ENCODE assay signal across 15 mouse cellular contexts in genomic region chr8:94781155-94781837, GRCm38 (mm10). TPM values are rescaled to one million over a fixed set of nuclear protein-coding genes. Genes with fewer than 3 reads are reported as not detected.
DNase-seq lines count a peak whose midpoint lies in the region; ATAC-seq and TF ChIP-seq lines count a peak whose summit lies in the region.
"Had no signal": no experiment of that assay in that cellular context is flagged by ENCODE, and none has a peak within 500 bp of the region (broad histone marks: within the 10 kb centered on the region; RNA-seq: fewer than 3 reads in every experiment).

No protein-coding gene starts in this region.

- TF ChIP-seq CTCF in gastrocnemius, adult 2 months (IDR thresholded peaks at IDR 0.05), result no peak
- TF ChIP-seq CTCF in kidney, postnatal 0 days (IDR thresholded peaks at IDR 0.05; ENCODE audit: low read depth), result no peak

- no peak overlapping the region for H3K4me3 ChIP-seq in gastrocnemius, adult 2 months
- no peak overlapping the region for H3K4me3 ChIP-seq in kidney, postnatal 0 days (replicated peaks; ENCODE audit: low read depth, low read length)
- H3K4me3 ChIP-seq in embryonic facial prominence, embryonic 13.5 days, result no peak overlapping the region
- no peak overlapping the region for H3K4me3 ChIP-seq in midbrain, embryonic 16.5 days (ENCODE audit: low read depth, low read length)
- H3K4me3 ChIP-seq: erythroblast, embryonic 14.5 days; myocyte had no signal

- no peaks in the 10 kb centered on the region for H3K27me3 ChIP-seq in kidney, postnatal 0 days (ENCODE audit: insufficient read depth, low read length)
- no peaks in the 10 kb centered on the region for H3K27me3 ChIP-seq in embryonic facial prominence, embryonic 13.5 days
- no peaks in the 10 kb centered on the region for H3K27me3 ChIP-seq in midbrain, embryonic 16.5 days (ENCODE audit: control insufficient read depth, insufficient read depth, low read depth, low read length)

- ATAC-seq in kidney, postnatal 0 days (replicated peaks; ENCODE audit: low FRiP score, low read depth), result no peak; the same call in 1 of the 2 replicates
- ATAC-seq in embryonic facial prominence, embryonic 13.5 days (ENCODE audit: insufficient number of reproducible peaks, insufficient read depth, low FRiP score, low TSS enrichment, low read depth), result no peak
- ATAC-seq in midbrain, embryonic 16.5 days, result no peak
- ATAC-seq: inflammation-experienced regulatory T-cells, adult 6 months had no signal

- H3K4me1 ChIP-seq in kidney, postnatal 0 days (replicated peaks; ENCODE audit: insufficient read depth, low read length), result peaks cover 27% of the 10 kb centered on the region
- H3K4me1 ChIP-seq in embryonic facial prominence, embryonic 13.5 days, result peaks cover 30% of the 10 kb centered on the region
- peaks cover 5% of the 10 kb centered on the region; the same call in 1 of the 2 replicates for H3K4me1 ChIP-seq in midbrain, embryonic 16.5 days (ENCODE audit: control insufficient read depth, insufficient read depth, low read length)

- no peaks in the 10 kb centered on the region for H3K9me3 ChIP-seq in kidney, postnatal 0 days (replicated peaks; ENCODE audit: low read length)
- H3K9me3 ChIP-seq in embryonic facial prominence, embryonic 13.5 days, result no peaks in the 10 kb centered on the region
- no peaks in the 10 kb centered on the region for H3K9me3 ChIP-seq in midbrain, embryonic 16.5 days (replicated peaks; ENCODE audit: control insufficient read depth, low read length, poor library complexity, severe bottlenecking)

- intact Hi-C loops in gastrocnemius, adult 2 months (cut with DNase I), result no loop called here

- DNase-seq in gastrocnemius, adult 2 months, result no peak
- no peak for DNase-seq in gastrocnemius, postnatal 4 days (ENCODE audit: low spot score in 2 of 2)
- DNase-seq in kidney, postnatal 0 days (ENCODE audit: low spot score), result no peak
- DNase-seq in kidney, adult 18-20 months, result no peak
- no peak for DNase-seq in urinary bladder, postnatal 4 days (ENCODE audit: low spot score in 2 of 2)
- DNase-seq in spleen, postnatal 14 days (ENCODE audit: low spot score in 2 of 2), result no peak
- DNase-seq: cerebellum, postnatal 14 days; gastrocnemius, postnatal 25 days had no signal

- H3K9ac ChIP-seq in kidney, postnatal 0 days (ENCODE audit: low read depth, low read length), result no peak overlapping the region
- peak overlapping the region; percentile 12; the same call in 1 of the 2 replicates for H3K9ac ChIP-seq in embryonic facial prominence, embryonic 13.5 days
- H3K9ac ChIP-seq in midbrain, embryonic 16.5 days (ENCODE audit: low read depth, low read length), result 0 out of 2 replicates have a peak overlapping the region, but pooled peaks have one; percentile 14

- H3K27ac ChIP-seq in gastrocnemius, adult 2 months, result peak overlapping the region; percentile 24; the same call in 1 of the 2 replicates
- peak overlapping the region; percentile 66 for H3K27ac ChIP-seq in kidney, postnatal 0 days
- no peak overlapping the region for H3K27ac ChIP-seq in embryonic facial prominence, embryonic 13.5 days
- no peak overlapping the region for H3K27ac ChIP-seq in midbrain, embryonic 16.5 days (ENCODE audit: low read length)

- 54% methylated on average over 7 of the region's 7 CpGs for whole genome bisulfite sequencing in kidney, postnatal 0 days
- 55% methylated on average over 7 of the region's 7 CpGs for WGBS in embryonic facial prominence, embryonic 13.5 days
- WGBS in midbrain, embryonic 16.5 days, result 68% methylated on average over 7 of the region's 7 CpGs

- no peaks in the 10 kb centered on the region for H3K36me3 ChIP-seq in kidney, postnatal 0 days (ENCODE audit: insufficient read depth, low read length)
- no peaks in the 10 kb centered on the region for H3K36me3 ChIP-seq in embryonic facial prominence, embryonic 13.5 days
- H3K36me3 ChIP-seq in midbrain, embryonic 16.5 days (ENCODE audit: control insufficient read depth, insufficient read depth, low read length), result no peaks in the 10 kb centered on the region

- H3K4me2 ChIP-seq in kidney, postnatal 0 days (ENCODE audit: low read length), result no peak overlapping the region
- peak overlapping the region; percentile 37 for H3K4me2 ChIP-seq in embryonic facial prominence, embryonic 13.5 days
- H3K4me2 ChIP-seq in midbrain, embryonic 16.5 days (ENCODE audit: low read length), result no peak overlapping the region

RNA-seq across cellular contexts. Expression of gene Cx3cl1, which starts 9.5 kb away (rescaled TPM):
- 1 to 10 TPM in 1 of 2 experiments, under 1 TPM in 1; 0.36 to 1.0 TPM for total RNA-seq in gastrocnemius, adult 2 months (2021)
- total RNA-seq in gastrocnemius, postnatal 4 days (2021), result 1 to 10 TPM; 2.1 to 2.3 TPM
- 21.5 and 23.4 TPM in 2 replicates for polyA plus RNA-seq in kidney, postnatal 0 days (2015; fragmentation: Nextera tagmentation; extraction: Ambion mirVana)
- 7.8 and 9.8 TPM in 2 replicates for polyA plus RNA-seq in embryonic facial prominence, embryonic 13.5 days (2015; fragmentation: Nextera tagmentation; extraction: Ambion mirVana)
- 38.4 and 55.8 TPM in 2 replicates for polyA plus RNA-seq in midbrain, embryonic 16.5 days (2015; fragmentation: Nextera tagmentation; extraction: Ambion mirVana)

RNA-seq across cellular contexts. Expression of gene Ccl17, which starts 29.0 kb away (rescaled TPM):
- total RNA-seq in gastrocnemius, adult 2 months (2021), result not detected
- not detected for total RNA-seq in gastrocnemius, postnatal 4 days (2021)
- polyA plus RNA-seq in kidney, postnatal 0 days (2015; fragmentation: Nextera tagmentation; extraction: Ambion mirVana), result 0.69 and 1.2 TPM in 2 replicates
- polyA plus RNA-seq in embryonic facial prominence, embryonic 13.5 days (2015; fragmentation: Nextera tagmentation; extraction: Ambion mirVana), result not detected in 2 replicates
- 0.40 and 0.62 TPM in 2 replicates for polyA plus RNA-seq in midbrain, embryonic 16.5 days (2015; fragmentation: Nextera tagmentation; extraction: Ambion mirVana)
- total RNA-seq: gastrocnemius, postnatal 25 days had no signal
- polyA plus RNA-seq: erythroblast, embryonic 14.5 days; inflammation-experienced regulatory T-cells, adult 6 months had no signal

RNA-seq across cellular contexts. Expression of gene Ccl22, which starts 35.9 kb away (rescaled TPM):
- not detected for total RNA-seq in gastrocnemius, adult 2 months (2021)
- not detected for total RNA-seq in gastrocnemius, postnatal 4 days (2021)
- polyA plus RNA-seq in kidney, postnatal 0 days (2015; fragmentation: Nextera tagmentation; extraction: Ambion mirVana), result not detected in 2 replicates
- polyA plus RNA-seq in embryonic facial prominence, embryonic 13.5 days (2015; fragmentation: Nextera tagmentation; extraction: Ambion mirVana), result not detected in 2 replicates
- polyA plus RNA-seq in midbrain, embryonic 16.5 days (2015; fragmentation: Nextera tagmentation; extraction: Ambion mirVana), result not detected in 2 replicates
- total RNA-seq: gastrocnemius, postnatal 25 days; left cerebral cortex, adult 18-20 months had no signal
- polyA plus RNA-seq: C2C12; inflammation-experienced regulatory T-cells, adult 6 months; myocyte had no signal

RNA-seq across cellular contexts. Expression of gene Coq9, which starts 56.8 kb away (rescaled TPM):
- total RNA-seq in gastrocnemius, adult 2 months (2021), result 100 to 1,000 TPM; 359 to 480 TPM
- 100 to 1,000 TPM; 179 to 186 TPM for total RNA-seq in gastrocnemius, postnatal 4 days (2021)
- 101 and 108 TPM in 2 replicates for polyA plus RNA-seq in kidney, postnatal 0 days (2015; fragmentation: Nextera tagmentation; extraction: Ambion mirVana)
- polyA plus RNA-seq in embryonic facial prominence, embryonic 13.5 days (2015; fragmentation: Nextera tagmentation; extraction: Ambion mirVana), result 61.8 and 65.9 TPM in 2 replicates
- 53.5 and 61.2 TPM in 2 replicates for polyA plus RNA-seq in midbrain, embryonic 16.5 days (2015; fragmentation: Nextera tagmentation; extraction: Ambion mirVana)

RNA-seq across cellular contexts. Expression of gene Ciapin1, which starts 56.9 kb away (rescaled TPM):
- 10 to 100 TPM; 29.7 to 44.5 TPM for total RNA-seq in gastrocnemius, adult 2 months (2021)
- total RNA-seq in gastrocnemius, postnatal 4 days (2021), result 10 to 100 TPM; 39.0 to 41.3 TPM
- polyA plus RNA-seq in kidney, postnatal 0 days (2015; fragmentation: Nextera tagmentation; extraction: Ambion mirVana), result 112 and 129 TPM in 2 replicates
- polyA plus RNA-seq in embryonic facial prominence, embryonic 13.5 days (2015; fragmentation: Nextera tagmentation; extraction: Ambion mirVana), result 109 and 123 TPM in 2 replicates
- 188 and 194 TPM in 2 replicates for polyA plus RNA-seq in midbrain, embryonic 16.5 days (2015; fragmentation: Nextera tagmentation; extraction: Ambion mirVana)

Comparison
In these comparisons a context has a peak if more than half of its experiments do, and no peak if none do; other contexts are left out.
1. H3K27ac ChIP-seq: peak in gastrocnemius, adult 2 months (single experiment) and kidney, postnatal 0 days (single experiment); none in embryonic facial prominence, embryonic 13.5 days (single experiment) and midbrain, embryonic 16.5 days (single experiment).